8 mouse cellular contexts compared by ENCODE assay signal in the genomic region with DNA sequence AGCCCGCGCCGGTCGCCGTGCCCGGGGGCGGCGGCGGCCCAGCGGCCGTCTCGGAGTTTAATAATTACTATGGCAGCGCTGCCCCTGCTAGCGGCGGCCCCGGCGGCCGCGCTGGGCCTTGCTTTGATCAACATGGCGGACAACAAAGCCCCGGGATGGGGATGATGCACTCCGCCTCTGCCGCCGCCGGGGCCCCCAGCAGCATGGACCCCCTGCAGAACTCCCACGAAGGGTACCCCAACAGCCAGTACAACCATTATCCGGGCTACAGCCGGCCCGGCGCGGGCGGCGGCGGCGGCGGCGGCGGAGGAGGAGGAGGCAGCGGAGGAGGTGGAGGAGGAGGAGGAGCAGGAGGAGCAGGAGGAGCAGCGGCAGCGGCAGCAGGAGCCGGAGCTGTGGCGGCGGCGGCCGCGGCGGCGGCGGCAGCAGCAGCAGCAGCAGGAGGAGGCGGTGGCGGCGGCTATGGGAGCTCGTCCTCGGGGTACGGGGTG. TPM values are rescaled to one million over a fixed set of nuclear protein-coding genes. Genes with fewer than 3 reads are reported as not detected.
A peak's percentile ranks its signal among the peaks of the same experiment; 100 is the strongest.
DNase-seq lines count a peak whose midpoint lies in the region; ATAC-seq and TF ChIP-seq lines count a peak whose summit lies in the region.

No protein-coding gene starts in this region.

- peaks cover 5% of the 10 kb centered on the region for H3K36me3 ChIP-seq in G1E (replicated peaks)

- peak; percentile 45 for DNase-seq in G1E (ENCODE audit: low spot score)
- peak; percentile 77 for DNase-seq in cerebellum, adult 11 months
- peak; percentile 52 for DNase-seq in forelimb bud, embryonic 11.5 days (ENCODE audit: low read depth, low spot score)
- peak; percentile 80 for DNase-seq in heart, postnatal 4 days
- DNase-seq in layer of hippocampus, adult 9-11 months: peak; percentile 83
- peak; percentile 84 for DNase-seq in lung, postnatal 10 days
- peak; percentile 85 for DNase-seq in retina, postnatal 1 day
- peak; percentile 74 to 79 for DNase-seq in urinary bladder, adult 18-20 months (ENCODE audit: low spot score in 2 of 2)

- no peak for ATAC-seq in G1E (ENCODE audit: extremely low read depth, insufficient number of reproducible peaks, low FRiP score, poor library complexity, severe bottlenecking)

- no peak for TF ChIP-seq CTCF in G1E (IDR thresholded peaks at IDR 0.05; ENCODE audit: low read depth, low read length)

- no peaks in the 10 kb centered on the region for H3K27me3 ChIP-seq in G1E (ENCODE audit: insufficient read depth, low read length)

- H3K9me3 ChIP-seq in G1E (replicated peaks): no peaks in the 10 kb centered on the region

- peak overlapping the region; percentile 82 for H3K4me3 ChIP-seq in G1E (ENCODE audit: low read depth, low read length)

- H3K4me1 ChIP-seq in G1E (ENCODE audit: insufficient read depth, low read depth, low read length): peaks cover 21% of the 10 kb centered on the region

RNA-seq across cellular contexts. Expression of a gene that starts 1.5 kb away (rescaled TPM):
- total RNA-seq in G1E (2014; fragmentation: Nextera tagmentation): 37.0 and 49.1 TPM in 2 replicates
- total RNA-seq in G1E (2017): 11.6 and 12.2 TPM in 2 replicates
- 32.4 and 45.0 TPM in 2 replicates for polyA plus RNA-seq in G1E (2012)
- total RNA-seq in heart, postnatal 4 days (2021): 10 to 100 TPM; 40.5 to 41.6 TPM
